In the genomic region with DNA sequence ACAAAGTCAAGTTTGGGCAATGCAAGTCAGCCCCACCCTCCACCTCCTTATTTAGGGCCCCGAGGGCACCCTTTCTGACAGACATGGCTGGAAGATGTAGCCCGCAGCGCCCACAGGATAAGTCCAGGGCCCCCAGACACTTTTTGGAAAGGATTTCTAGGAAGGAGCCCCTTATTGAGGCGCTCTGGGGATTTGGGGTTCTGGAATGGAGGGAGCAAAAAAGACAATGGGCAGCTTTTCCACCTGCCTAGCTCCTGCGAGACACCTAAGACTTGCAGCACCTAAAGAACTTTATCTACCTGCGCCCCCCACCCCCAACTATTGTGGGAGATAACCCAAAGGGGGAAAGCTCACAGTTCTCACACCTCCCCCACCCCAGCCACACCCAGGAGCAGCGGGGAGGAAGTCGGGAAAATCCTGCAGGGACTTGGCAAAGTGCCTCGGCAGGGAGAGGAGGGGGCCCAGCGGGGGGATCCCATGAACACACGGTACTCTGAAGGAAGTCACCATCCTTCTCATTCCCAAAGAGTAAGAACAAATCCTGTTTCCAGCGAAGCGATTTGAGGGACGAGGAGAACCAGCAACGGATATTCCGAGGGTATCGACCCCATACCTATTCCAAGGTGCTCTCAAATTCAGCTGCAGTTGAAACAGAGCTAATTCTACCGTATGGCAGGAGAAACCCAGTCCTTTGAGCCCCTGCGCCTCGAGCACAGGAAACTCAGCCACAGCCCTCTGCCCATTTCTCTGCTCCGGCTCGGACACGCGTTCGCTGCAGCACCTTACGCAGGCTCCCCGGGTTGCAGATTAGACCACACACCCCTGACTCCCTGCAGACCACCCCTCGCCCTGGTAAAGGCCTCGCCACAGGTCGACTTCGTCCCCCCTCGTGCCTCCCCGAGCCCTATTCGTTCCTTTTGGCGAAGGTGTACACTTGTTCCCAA, we compare ENCODE assay signal across 9 mouse cellular contexts. TPM values are rescaled to one million over a fixed set of nuclear protein-coding genes. Genes with fewer than 3 reads are reported as not detected.
DNase-seq lines count a peak whose midpoint lies in the region; ATAC-seq and TF ChIP-seq lines count a peak whose summit lies in the region.
"Had no signal": no experiment of that assay in that cellular context is flagged by ENCODE, and none has a peak within 500 bp of the region (broad histone marks: within the 10 kb centered on the region; RNA-seq: fewer than 3 reads in every experiment).

No protein-coding gene starts in this region.

- H3K36me3 ChIP-seq in embryonic facial prominence, embryonic 12.5 days = peaks cover 24% of the 10 kb centered on the region
- H3K36me3 ChIP-seq in midbrain, embryonic 11.5 days (ENCODE audit: control insufficient read depth, insufficient read depth, low read length) = peaks cover 5% of the 10 kb centered on the region

- H3K4me1 ChIP-seq in embryonic facial prominence, embryonic 12.5 days = peaks cover 41% of the 10 kb centered on the region
- H3K4me1 ChIP-seq in midbrain, embryonic 11.5 days (ENCODE audit: control insufficient read depth, insufficient read depth, low read length) = peaks cover 41% of the 10 kb centered on the region

- 3% methylated on average over 35 of the region's 35 CpGs for WGBS in embryonic facial prominence, embryonic 12.5 days
- 4% methylated on average over 35 of the region's 35 CpGs for WGBS in midbrain, embryonic 11.5 days

- H3K27ac ChIP-seq in embryonic facial prominence, embryonic 12.5 days = peak overlapping the region; percentile 80
- no peak overlapping the region for H3K27ac ChIP-seq in midbrain, embryonic 11.5 days (ENCODE audit: low read depth, low read length)

- peak overlapping the region; percentile 91 for H3K4me3 ChIP-seq in embryonic facial prominence, embryonic 12.5 days
- H3K4me3 ChIP-seq in midbrain, embryonic 11.5 days (ENCODE audit: low read depth, low read length) = peak overlapping the region; percentile 87

- ATAC-seq in CD4-positive, CD25-positive, alpha-beta regulatory T cell, adult 4 months = no peak
- ATAC-seq in Patski = no peak
- ATAC-seq in embryonic facial prominence, embryonic 12.5 days (ENCODE audit: insufficient number of reproducible peaks, insufficient read depth, low FRiP score, low TSS enrichment) = no peak
- ATAC-seq in midbrain, embryonic 11.5 days (ENCODE audit: low FRiP score) = peak; percentile 1; the same call in 1 of the 2 replicates

- in situ Hi-C loops in Patski (cut with MboI; ENCODE audit: low pct_unique_long_range_greater_than_20kb) = no loop called here

- peak; percentile 41 for DNase-seq in CD4-positive, CD25-positive, alpha-beta regulatory T cell, adult 2 months (ENCODE audit: low read depth, low spot score)
- peak; percentile 25 for DNase-seq in Patski (ENCODE audit: low read depth, low spot score)
- peak; percentile 40 for DNase-seq in heart, postnatal 25 days (ENCODE audit: low spot score)
- peak; percentile 85 to 90 for DNase-seq in kidney, postnatal 4 days
- DNase-seq in midbrain, embryonic 11.5 days (ENCODE audit: low spot score, missing footprints) = peak; percentile 95
- peak; percentile 76 for DNase-seq in testis, postnatal 10 days (ENCODE audit: low spot score)

- intact Hi-C loops in heart, postnatal 25 days (cut with DNase I) = loop anchor here (2.0 kb wide), 1 partner anchor 85 kb away; no protein-coding TSS in a partner anchor

- CTCF ChIA-PET in Patski (lab: Charles Lee) = no interaction called here

- TF ChIP-seq CTCF in Patski (IDR thresholded peaks at IDR 0.05) = no peak

- no peaks in the 10 kb centered on the region for H3K9me3 ChIP-seq in embryonic facial prominence, embryonic 12.5 days
- H3K9me3 ChIP-seq in midbrain, embryonic 11.5 days (ENCODE audit: control insufficient read depth, low read length) = no peaks in the 10 kb centered on the region

- H3K9ac ChIP-seq in embryonic facial prominence, embryonic 12.5 days = peak overlapping the region; percentile 95
- H3K9ac ChIP-seq in midbrain, embryonic 11.5 days (ENCODE audit: low read length) = peak overlapping the region; percentile 90

- POLR2A ChIA-PET in Patski (lab: Charles Lee) = interaction anchor here (0.7 kb wide), 1 partner anchor 184 kb away, joined by 3 read pairs; no protein-coding TSS in a partner anchor

- peak overlapping the region; percentile 91 for H3K4me2 ChIP-seq in embryonic facial prominence, embryonic 12.5 days (replicated peaks)
- H3K4me2 ChIP-seq in midbrain, embryonic 11.5 days = peak overlapping the region; percentile 90

- H3K27me3 ChIP-seq in Patski = no peaks in the 10 kb centered on the region
- no peaks in the 10 kb centered on the region for H3K27me3 ChIP-seq in embryonic facial prominence, embryonic 12.5 days
- no peaks in the 10 kb centered on the region; the same call in 1 of the 2 replicates for H3K27me3 ChIP-seq in midbrain, embryonic 11.5 days (ENCODE audit: control insufficient read depth, insufficient read depth, low read length)

RNA-seq across cellular contexts. Expression of gene Agrn, which starts 1.1 kb away (rescaled TPM):
- polyA plus RNA-seq in CD4-positive, CD25-positive, alpha-beta regulatory T cell, adult 4 months (2017; shearing (Covaris generic)) = 1 to 10 TPM; 3.6 to 3.9 TPM
- 166 TPM for polyA plus RNA-seq in Patski (2021)
- 100.0 and 101 TPM in 2 replicates for polyA plus RNA-seq in embryonic facial prominence, embryonic 12.5 days (2016; fragmentation: Nextera tagmentation; extraction: Ambion mirVana)
- total RNA-seq in heart, postnatal 25 days (2021) = 10 to 100 TPM; 35.3 to 40.4 TPM
- 62.2 and 68.2 TPM in 2 replicates for polyA plus RNA-seq in midbrain, embryonic 11.5 days (2014; fragmentation: Nextera tagmentation; extraction: Ambion mirVana)

RNA-seq across cellular contexts. Expression of gene Isg15, which starts 4.4 kb away (rescaled TPM):
- 10 to 100 TPM; 49.3 to 70.2 TPM for polyA plus RNA-seq in CD4-positive, CD25-positive, alpha-beta regulatory T cell, adult 4 months (2017; shearing (Covaris generic))
- polyA plus RNA-seq in Patski (2021) = 1.8 TPM
- polyA plus RNA-seq in embryonic facial prominence, embryonic 12.5 days (2016; fragmentation: Nextera tagmentation; extraction: Ambion mirVana) = 1.1 and 1.3 TPM in 2 replicates
- 1 to 10 TPM; 3.2 to 4.5 TPM for total RNA-seq in heart, postnatal 25 days (2021)
- 0.25 and 0.30 TPM in 2 replicates for polyA plus RNA-seq in midbrain, embryonic 11.5 days (2014; fragmentation: Nextera tagmentation; extraction: Ambion mirVana)

RNA-seq across cellular contexts. Expression of gene AW011738, which starts 6.9 kb away (rescaled TPM):
- polyA plus RNA-seq in CD4-positive, CD25-positive, alpha-beta regulatory T cell, adult 4 months (2017; shearing (Covaris generic)) = 10 to 100 TPM in 1 of 2 experiments, 1 to 10 TPM in 1; 8.0 to 10.5 TPM
- polyA plus RNA-seq in Patski (2021) = 0.60 TPM
- 2.0 and 3.1 TPM in 2 replicates for polyA plus RNA-seq in embryonic facial prominence, embryonic 12.5 days (2016; fragmentation: Nextera tagmentation; extraction: Ambion mirVana)
- 1 to 10 TPM; 6.3 to 6.9 TPM for total RNA-seq in heart, postnatal 25 days (2021)
- 2.4 TPM in 2 replicates for polyA plus RNA-seq in midbrain, embryonic 11.5 days (2014; fragmentation: Nextera tagmentation; extraction: Ambion mirVana)

RNA-seq across cellular contexts. Expression of gene Perm1, which starts 19.5 kb away (rescaled TPM):
- polyA plus RNA-seq in CD4-positive, CD25-positive, alpha-beta regulatory T cell, adult 4 months (2017; shearing (Covaris generic)) = 1 to 10 TPM in 1 of 2 experiments, under 1 TPM in 1; 0.86 to 1.4 TPM
- polyA plus RNA-seq in Patski (2021) = 0.33 TPM
- polyA plus RNA-seq in embryonic facial prominence, embryonic 12.5 days (2016; fragmentation: Nextera tagmentation; extraction: Ambion mirVana) = 0.70 and 1.1 TPM in 2 replicates
- 100 to 1,000 TPM; 227 to 246 TPM for total RNA-seq in heart, postnatal 25 days (2021)
- 0.81 and 1.2 TPM in 2 replicates for polyA plus RNA-seq in midbrain, embryonic 11.5 days (2014; fragmentation: Nextera tagmentation; extraction: Ambion mirVana)
- total RNA-seq: hematopoietic stem cell, adult 5-6 weeks had no signal

RNA-seq across cellular contexts. Expression of gene Plekhn1, which starts 38.5 kb away (rescaled TPM):
- polyA plus RNA-seq in CD4-positive, CD25-positive, alpha-beta regulatory T cell, adult 4 months (2017; shearing (Covaris generic)) = 1 to 10 TPM; 8.3 to 9.0 TPM
- polyA plus RNA-seq in Patski (2021) = 14.5 TPM
- polyA plus RNA-seq in embryonic facial prominence, embryonic 12.5 days (2016; fragmentation: Nextera tagmentation; extraction: Ambion mirVana) = 32.5 and 35.7 TPM in 2 replicates
- 10 to 100 TPM; 10.5 to 10.6 TPM for total RNA-seq in heart, postnatal 25 days (2021)
- polyA plus RNA-seq in midbrain, embryonic 11.5 days (2014; fragmentation: Nextera tagmentation; extraction: Ambion mirVana) = 15.6 and 18.1 TPM in 2 replicates

Comparison
In these comparisons a context has a peak if more than half of its experiments do, and no peak if none do; other contexts are left out.
1. DNase-seq: peak in every context shown above with its lines; median percentile 95 in midbrain, embryonic 11.5 days; 88 in kidney, postnatal 4 days; 76 in testis, postnatal 10 days; 41 in CD4-positive, CD25-positive, alpha-beta regulatory T cell, adult 2 months; 40 in heart, postnatal 25 days; 25 in Patski.
2. RNA of gene Agrn, which starts 1.1 kb away (polyA plus RNA-seq): 166 TPM in Patski (single experiment), 100.0 to 101 TPM in embryonic facial prominence, embryonic 12.5 days and 62.2 to 68.2 TPM in midbrain, embryonic 11.5 days; 3.6 to 3.9 TPM in CD4-positive, CD25-positive, alpha-beta regulatory T cell, adult 4 months; every median in the first group is over 10 times any median in the second.
3. RNA of gene Isg15, which starts 4.4 kb away (polyA plus RNA-seq): 49.3 to 70.2 TPM in CD4-positive, CD25-positive, alpha-beta regulatory T cell, adult 4 months; 1.8 TPM in Patski (single experiment), 1.1 to 1.3 TPM in embryonic facial prominence, embryonic 12.5 days and 0.25 to 0.30 TPM in midbrain, embryonic 11.5 days; every median in the first group is over 10 times any median in the second.